Mouse (Mus musculus) CH12.LX (cell line): ENCODE measurements at regions not wholly inside any gene's neighbourhood (a gene's known extent, or its start where the extent isn't known, plus 50 kb on each side); places are given as distances from the start of the nearest gene placed in this dataset.

Source experiments
- DNase-seq: peaks from one replicate; pipeline ENCODE4 v3.0.0-alpha.2; 2013; ENCODE audit errors: extremely low read depth
- H3K27ac ChIP-seq: 2 replicates; pipeline ENCODE4 v1.5.1; 2012; ENCODE audit warnings: low read depth, mild to moderate bottlenecking, control low read depth, moderate library complexity; ENCODE audit not compliant: insufficient read depth
- H3K27me3 ChIP-seq: replicated peaks from 2 replicates; pipeline ENCODE3; 2012; ENCODE audit warnings: inconsistent platforms
- H3K36me3 ChIP-seq, 2 experiments: replicated peaks in 1 of 2; 2 replicates each; pipeline versions ENCODE3 to v1.6.1; 2012; ENCODE audit warnings: inconsistent platforms in 1 of 2, low read length in 1 of 2, mild to moderate bottlenecking in 1 of 2, mixed read lengths in 1 of 2, moderate library complexity in 1 of 2; ENCODE audit not compliant: control insufficient read depth in 1 of 2, insufficient read depth in 1 of 2
- H3K4me1 ChIP-seq, 2 experiments: 2 replicates each; pipeline ENCODE4 v1.6.1; 2012; ENCODE audit warnings: inconsistent platforms in 1 of 2, moderate library complexity in 1 of 2; ENCODE audit not compliant: insufficient read depth in 2 of 2, control insufficient read depth in 1 of 2
- H3K4me2 ChIP-seq: 2 replicates; pipeline ENCODE4 v1.6.1; 2012; ENCODE audit warnings: low read depth, mild to moderate bottlenecking, control low read depth; ENCODE audit not compliant: poor library complexity, insufficient read depth, severe bottlenecking
- H3K4me3 ChIP-seq, 3 experiments: fragments of 150-350 bp in 1 of 3; sonication (generic) in 1 of 3; replicated peaks in 1 of 3; 2 replicates each; pipeline versions ENCODE3 to v1.5.1; 2011 to 2012; ENCODE audit warnings: low read depth in 2 of 3, low read length in 2 of 3, mild to moderate bottlenecking in 2 of 3, moderate library complexity in 2 of 3, control low read depth in 1 of 3, improper control_type of control experiment in 1 of 3, inconsistent platforms in 1 of 3, mixed read lengths in 1 of 3; ENCODE audit not compliant: poor library complexity in 1 of 3
- H3K79me2 ChIP-seq: replicated peaks from 2 replicates; pipeline ENCODE4 v1.6.1; 2012; ENCODE audit warnings: mild to moderate bottlenecking, moderate library complexity; ENCODE audit not compliant: control insufficient read depth, poor library complexity, insufficient read depth, severe bottlenecking; ENCODE audit errors: extremely low read depth
- H3K9ac ChIP-seq: 2 replicates; pipeline ENCODE4 v1.6.1; 2012; ENCODE audit warnings: low read depth, mild to moderate bottlenecking, control low read depth, moderate library complexity; ENCODE audit not compliant: insufficient read depth
- H3K9me3 ChIP-seq: replicated peaks from 2 replicates; pipeline ENCODE3; 2012; ENCODE audit warnings: low read length, inconsistent platforms, mixed read lengths
- CHD1 ChIP-seq: IDR thresholded peaks from 2 replicates; pipeline ENCODE4 v1.6.1; 2012; ENCODE audit warnings: low read depth, low read length, improper control_type of control experiment, inconsistent platforms
- ELF1 ChIP-seq: IDR thresholded peaks from 2 replicates; pipeline ENCODE4 v1.6.1; 2014; ENCODE audit warnings: low read depth, mild to moderate bottlenecking, inconsistent platforms, low read length, improper control_type of control experiment
- ETS1 ChIP-seq: conservative IDR thresholded peaks from 2 replicates; pipeline ENCODE4 v1.6.1; 2012; ENCODE audit warnings: low read depth, mild to moderate bottlenecking, inconsistent platforms, low read length, improper control_type of control experiment, moderate library complexity
- GABPA ChIP-seq: IDR thresholded peaks from 2 replicates; pipeline ENCODE4 v1.6.1; 2012; ENCODE audit warnings: low read depth, low read length, improper control_type of control experiment, inconsistent platforms; ENCODE audit not compliant: insufficient replicate concordance
- HCFC1 ChIP-seq: IDR thresholded peaks from 2 replicates; pipeline ENCODE4 v1.6.1; 2012; ENCODE audit warnings: low read depth, mild to moderate bottlenecking, inconsistent platforms, low read length, improper control_type of control experiment
- IRF4 ChIP-seq: IDR thresholded peaks from 2 replicates; pipeline ENCODE4 v1.6.1; 2014; ENCODE audit warnings: low read depth, mild to moderate bottlenecking, inconsistent platforms, low read length, improper control_type of control experiment
- JUN ChIP-seq: IDR thresholded peaks from 2 replicates; pipeline ENCODE4 v1.6.1; 2011; ENCODE audit warnings: low read depth, mild to moderate bottlenecking, low read length, improper control_type of control experiment, moderate library complexity; ENCODE audit not compliant: insufficient read depth
- MAX ChIP-seq: IDR thresholded peaks from 2 replicates; pipeline ENCODE4 v1.6.1; 2011; ENCODE audit warnings: low read length, improper control_type of control experiment
- MAZ ChIP-seq: IDR thresholded peaks from 2 replicates; pipeline ENCODE4 v1.6.1; 2012; ENCODE audit warnings: low read depth, mild to moderate bottlenecking, inconsistent platforms, low read length, improper control_type of control experiment, moderate library complexity
- MXI1 ChIP-seq: IDR thresholded peaks from 2 replicates; pipeline ENCODE4 v1.6.1; 2011; ENCODE audit warnings: mild to moderate bottlenecking, low read depth, low read length, improper control_type of control experiment
- MYC ChIP-seq: IDR thresholded peaks from 2 replicates; pipeline ENCODE4 v1.6.1; 2011; ENCODE audit warnings: low read depth, mild to moderate bottlenecking, improper control_type of control experiment, low read length
- NELFE ChIP-seq: IDR thresholded peaks from 2 replicates; pipeline ENCODE4 v1.6.1; 2011; ENCODE audit warnings: low read depth, low read length, improper control_type of control experiment
- POLR2A ChIP-seq: IDR thresholded peaks from 2 replicates; pipeline ENCODE4 v1.6.1; 2011; ENCODE audit warnings: low read depth, mild to moderate bottlenecking, improper control_type of control experiment, low read length
- RAD21 ChIP-seq: IDR thresholded peaks from 2 replicates; pipeline ENCODE4 v1.6.1; 2011; ENCODE audit warnings: low read depth, mild to moderate bottlenecking, low read length, improper control_type of control experiment, moderate library complexity
- RCOR1 ChIP-seq: conservative IDR thresholded peaks from 2 replicates; pipeline ENCODE4 v1.6.1; 2012; ENCODE audit warnings: low read depth, mild to moderate bottlenecking, inconsistent platforms, low read length, improper control_type of control experiment
- TBP ChIP-seq: conservative IDR thresholded peaks from 2 replicates; pipeline ENCODE4 v1.6.1; 2011; ENCODE audit warnings: low read depth, low read length, improper control_type of control experiment
- USF1 ChIP-seq: IDR thresholded peaks from 2 replicates; pipeline ENCODE4 v1.6.1; 2014; ENCODE audit warnings: low read depth, mild to moderate bottlenecking, inconsistent platforms, low read length, improper control_type of control experiment
- ZC3H11A ChIP-seq: IDR thresholded peaks from 2 replicates; pipeline ENCODE4 v1.6.1; 2012; ENCODE audit warnings: low read depth, mild to moderate bottlenecking, inconsistent platforms, low read length, improper control_type of control experiment
- ZKSCAN1 ChIP-seq: IDR thresholded peaks from 2 replicates; pipeline ENCODE4 v1.6.1; 2012; ENCODE audit warnings: low read depth, inconsistent platforms, low read length, improper control_type of control experiment, borderline replicate concordance
- ZNF384 ChIP-seq: IDR thresholded peaks from 2 replicates; pipeline ENCODE4 v1.6.1; 2012; ENCODE audit warnings: low read depth, low read length, improper control_type of control experiment, inconsistent platforms
- dilution Hi-C: fragments of 300-500 bp; cut with MboI; formaldehyde crosslinking; loops from 2 replicates; pipeline ENCODE4 v1.14.3; 2020; ENCODE audit warnings: low sequenced_read_pairs; ENCODE audit not compliant: extremely low pct_unique_long_range_greater_than_20kb, extremely low pct_ligation_motif_present
- in situ Hi-C: fragments of 300-500 bp; cut with MboI; formaldehyde crosslinking; loops from 3 replicates; pipeline ENCODE4 v1.14.3; 2019; ENCODE audit warnings: low sequenced_read_pairs, low pct_ligation_motif_present, low pct_unique_long_range_greater_than_20kb, mixed read lengths

DNA sequence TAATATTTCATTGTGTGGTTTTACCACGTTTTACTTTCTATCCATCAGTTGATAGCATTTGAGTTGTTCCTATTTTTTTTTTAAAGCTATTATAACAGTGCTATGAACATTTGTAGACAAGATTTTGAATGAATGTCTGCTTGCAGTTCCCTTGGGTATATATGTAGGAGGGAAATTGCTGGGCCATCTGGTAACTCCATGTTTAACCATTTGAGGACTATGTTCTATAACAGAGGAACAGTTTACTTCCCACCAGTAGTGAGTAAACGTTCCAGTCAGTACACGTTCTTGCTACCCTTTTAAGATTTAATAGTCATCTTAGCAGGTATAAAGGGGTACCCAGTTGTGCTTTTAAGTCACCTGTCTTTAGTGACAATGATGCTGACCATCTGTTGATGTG, 213.2 kb downstream of the Icos start:
- no peaks in the 10 kb centered on the region for H3K27me3 ChIP-seq
- dilution Hi-C loops = no loop called here
- H3K9me3 ChIP-seq = no peaks in the 10 kb centered on the region
- H3K79me2 ChIP-seq = no peaks in the 10 kb centered on the region
- no peaks in the 10 kb centered on the region for H3K36me3 ChIP-seq
- in situ Hi-C loops = no loop called here
- DNase-seq = no peak
- no peak overlapping the region for H3K4me2 ChIP-seq
- no peak overlapping the region for H3K4me3 ChIP-seq
- H3K9ac ChIP-seq = no peak overlapping the region
- no peak for TF ChIP-seq CHD1
- no peak overlapping the region for H3K27ac ChIP-seq
- H3K4me1 ChIP-seq = no peaks in the 10 kb centered on the region

DNA sequence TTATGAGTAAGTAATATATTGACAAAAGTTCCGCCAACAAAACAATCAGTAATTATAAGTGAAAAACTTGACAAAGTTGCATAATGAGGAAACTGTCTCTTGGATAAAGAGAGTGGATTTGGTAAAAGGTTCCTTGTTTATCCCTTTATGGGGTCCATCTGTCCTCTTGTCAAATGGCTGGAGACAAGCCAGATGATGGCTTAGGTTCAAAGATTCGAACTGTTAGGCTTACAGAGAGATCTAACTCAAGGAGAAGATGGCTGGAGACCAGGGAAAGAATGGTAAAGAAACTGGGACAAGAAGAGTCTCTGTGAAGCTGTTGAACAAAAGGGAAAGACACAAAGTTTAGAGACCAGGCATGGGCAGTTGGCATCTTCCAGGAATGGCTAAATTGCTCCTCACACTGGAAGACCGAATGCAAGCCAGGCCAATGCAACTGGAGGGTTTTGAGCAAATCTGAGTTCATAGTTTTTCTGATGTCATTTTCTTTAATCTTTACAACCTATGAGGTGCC, 220.9 kb downstream of the Icos start:
- no peaks in the 10 kb centered on the region for H3K36me3 ChIP-seq
- H3K4me2 ChIP-seq = no peak overlapping the region
- no peaks in the 10 kb centered on the region for H3K79me2 ChIP-seq
- no peak overlapping the region for H3K4me3 ChIP-seq
- in situ Hi-C loops (no loop called here), dilution Hi-C loops (no loop called here)
- H3K4me1 ChIP-seq = peaks cover 0 to 3% of the 10 kb centered on the region in 2 experiments; a peak in 1 of 4 replicates
- H3K9ac ChIP-seq = no peak overlapping the region
- DNase-seq = no peak
- no peak for TF ChIP-seq IRF4
- no peaks in the 10 kb centered on the region for H3K9me3 ChIP-seq
- H3K27me3 ChIP-seq = no peaks in the 10 kb centered on the region
- H3K27ac ChIP-seq = no peak overlapping the region

DNA sequence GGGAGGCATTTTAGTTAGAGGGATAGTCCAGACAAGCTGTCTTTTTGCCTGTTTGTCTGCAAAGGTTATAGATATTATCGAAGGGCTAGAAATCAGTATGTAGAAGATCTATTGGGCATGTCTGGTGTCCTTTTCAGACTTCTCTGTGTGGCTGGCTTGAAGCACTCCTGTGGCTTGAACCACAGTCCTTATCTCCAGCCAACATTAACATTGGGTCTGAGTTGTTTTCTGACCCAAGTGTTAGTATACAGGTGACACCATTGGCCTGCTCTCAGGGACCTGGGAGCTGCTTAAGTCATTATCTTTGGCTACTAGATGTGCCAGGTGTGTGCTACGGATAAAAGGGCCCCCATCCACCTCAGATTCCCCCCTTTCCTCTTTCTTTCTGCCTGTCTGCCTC, 223.3 kb downstream of the Icos start:
- peaks cover 0 to 3% of the 10 kb centered on the region in 2 experiments; a peak in 1 of 4 replicates for H3K4me1 ChIP-seq
- H3K36me3 ChIP-seq = no peaks in the 10 kb centered on the region
- in situ Hi-C loops = no loop called here
- no peaks in the 10 kb centered on the region for H3K27me3 ChIP-seq
- DNase-seq = no peak
- no peak overlapping the region for H3K9ac ChIP-seq
- TF ChIP-seq ZC3H11A (no peak), MAX (no peak), NELFE (no peak), GABPA (no peak)
- TF ChIP-seq, all 38 proteins: peak for 0
- no peaks in the 10 kb centered on the region for H3K79me2 ChIP-seq
- dilution Hi-C loops = no loop called here
- H3K9me3 ChIP-seq = no peaks in the 10 kb centered on the region
- H3K4me2 ChIP-seq = no peak overlapping the region
- no peak overlapping the region for H3K4me3 ChIP-seq
- no peak overlapping the region for H3K27ac ChIP-seq

DNA sequence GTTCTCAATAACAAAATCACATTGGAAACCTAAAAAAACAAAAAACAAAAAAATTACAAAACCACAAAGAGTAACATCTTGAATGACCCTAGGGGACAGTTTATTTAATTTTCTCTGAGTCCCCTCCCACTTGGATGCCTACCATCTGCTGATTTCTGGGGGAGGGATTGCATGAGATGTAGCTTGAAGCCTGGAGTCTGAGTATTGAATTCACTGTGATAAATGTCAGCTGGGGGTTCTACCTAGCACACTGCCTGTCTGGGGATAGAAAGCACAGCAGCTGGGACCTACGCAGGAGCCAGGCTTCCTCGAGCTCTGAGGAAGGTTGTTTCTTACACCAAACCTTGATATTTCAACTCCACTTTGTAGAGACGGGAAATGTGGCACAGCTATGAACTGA, 224.4 kb downstream of the Icos start:
- dilution Hi-C loops (no loop called here), in situ Hi-C loops (no loop called here)
- DNase-seq = no peak
- Histone ChIP-seq H3K4me2 (no peak overlapping the region), H3K4me3 (no peak overlapping the region), H3K36me3 (no peaks in the 10 kb centered on the region), H3K4me1 (peaks cover 0 to 3% of the 10 kb centered on the region in 2 experiments; a peak in 1 of 4 replicates), H3K9ac (no peak overlapping the region), H3K79me2 (no peaks in the 10 kb centered on the region), H3K9me3 (no peaks in the 10 kb centered on the region), H3K27me3 (no peaks in the 10 kb centered on the region), H3K27ac (no peak overlapping the region)
- TF ChIP-seq MYC = no peak
- TF ChIP-seq ZKSCAN1 = no peak
- no peak for TF ChIP-seq HCFC1
- TF ChIP-seq RCOR1 = no peak
- no peak for TF ChIP-seq MAZ
- no peak for TF ChIP-seq MAX
- TF ChIP-seq MXI1 = no peak
- no peak for TF ChIP-seq ZNF384
- no peak for TF ChIP-seq RAD21
- TF ChIP-seq JUN = no peak
- no peak for TF ChIP-seq ELF1
- no peak for TF ChIP-seq IRF4
- no peak for TF ChIP-seq USF1
- TF ChIP-seq POLR2A = no peak
- TF ChIP-seq TBP = no peak
- no peak for TF ChIP-seq GABPA
- TF ChIP-seq ETS1 = no peak
